Mouse (Mus musculus) spleen, adult 2 months (tissue): ENCODE measurements around the gene Olfr112.
"Not testable (repeated sequence)": the region's sequence is repeated elsewhere in the genome, so short reads cannot be mapped to it uniquely, and the experiment has no call there.

Source experiments
- CTCF ChIP-seq: fragments of 200-500 bp; IDR thresholded peaks from 2 replicates; pipeline ENCODE4 v1.5.1; 2011; ENCODE audit warnings: mild to moderate bottlenecking, inconsistent platforms; ENCODE audit not compliant: insufficient read depth, insufficient read length, insufficient replicate concordance; ENCODE audit errors: extremely low read depth
- POLR2A ChIP-seq: fragments of 200-500 bp; IDR thresholded peaks from 2 replicates; pipeline ENCODE4 v1.6.1; 2011; ENCODE audit warnings: low read depth, low read length, inconsistent platforms

DNA sequence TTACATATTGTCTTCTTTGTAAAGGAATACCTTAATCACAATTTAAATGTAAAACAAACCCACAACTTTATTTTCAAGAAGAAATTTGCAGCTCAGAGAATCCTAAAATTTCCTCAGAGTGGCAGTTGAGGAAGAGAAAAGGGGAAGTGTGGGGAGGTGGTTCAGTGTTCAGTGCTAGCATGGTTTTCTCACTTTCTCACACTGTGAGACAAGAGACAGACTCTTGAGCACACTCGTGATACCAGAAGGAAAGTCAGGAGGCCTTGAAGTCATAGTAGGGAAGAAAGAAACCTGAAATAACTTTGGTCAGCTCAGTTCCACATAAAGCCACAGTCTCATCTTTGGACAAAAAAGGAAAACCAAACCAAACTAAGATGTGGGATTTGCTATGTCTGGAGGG, 43.8 kb downstream of the Olfr112 start:
- not testable (repeated sequence) for TF ChIP-seq POLR2A, CTCF
